ENCODE assay signal across 8 mouse cellular contexts in genomic region chrX:12251853-12252679, GRCm38 (mm10).
A peak's percentile ranks its signal among the peaks of the same experiment; 100 is the strongest.
DNase-seq lines count a peak whose midpoint lies in the region; ATAC-seq lines count a peak whose summit lies in the region.

No protein-coding gene starts in this region.

- peak; percentile 70 for ATAC-seq in cerebellum, adult (ENCODE audit: insufficient number of reproducible peaks, low FRiP score, low TSS enrichment)
- peak; percentile 74 for ATAC-seq in forebrain, embryonic 13.5 days
- ATAC-seq in lung, embryonic 15.5 days (ENCODE audit: borderline replicate concordance, extremely low read depth, low FRiP score, low TSS enrichment): peak; percentile 77
- peak; percentile 90 for ATAC-seq in neutrophil, adult 5-6 weeks (ENCODE audit: extremely low read depth, insufficient number of reproducible peaks, low FRiP score, poor library complexity, severe bottlenecking)

- intact Hi-C loops in heart, postnatal 10 days (cut with DNase I): loop anchor here (1.0 to 10.0 kb wide), 4 partner anchors 92 to 620 kb away; partner anchors contain the start of gene Bcor

- H3K27me3 ChIP-seq in forebrain, embryonic 13.5 days: no peaks in the 10 kb centered on the region
- no peaks in the 10 kb centered on the region for H3K27me3 ChIP-seq in lung, embryonic 15.5 days

- no peaks in the 10 kb centered on the region for H3K9me3 ChIP-seq in forebrain, embryonic 13.5 days (replicated peaks)
- no peaks in the 10 kb centered on the region for H3K9me3 ChIP-seq in lung, embryonic 15.5 days

- peak overlapping the region; percentile 25 for H3K4me3 ChIP-seq in forebrain, embryonic 13.5 days
- peak overlapping the region; percentile 37 for H3K4me3 ChIP-seq in lung, embryonic 15.5 days

- peak; percentile 72 for DNase-seq in MEL-GATA-1-ER (ENCODE audit: extremely low read depth, low read depth)
- DNase-seq in heart, postnatal 10 days: peak; percentile 74 to 79
- peak; percentile 60 to 78 for DNase-seq in kidney, postnatal 36 days
- peak; percentile 65 to 72 for DNase-seq in thymus, postnatal 36 days

- no peaks in the 10 kb centered on the region for H3K36me3 ChIP-seq in forebrain, embryonic 13.5 days (ENCODE audit: poor library complexity, severe bottlenecking)
- no peaks in the 10 kb centered on the region for H3K36me3 ChIP-seq in lung, embryonic 15.5 days

- peak overlapping the region; percentile 55 for H3K4me2 ChIP-seq in forebrain, embryonic 13.5 days
- H3K4me2 ChIP-seq in lung, embryonic 15.5 days: peak overlapping the region; percentile 59

- no peak overlapping the region for H3K9ac ChIP-seq in forebrain, embryonic 13.5 days
- 0 out of 2 replicates have a peak overlapping the region, but pooled peaks have one; percentile 10 for H3K9ac ChIP-seq in lung, embryonic 15.5 days

- 11% methylated on average over 32 of the region's 32 CpGs for WGBS in forebrain, embryonic 13.5 days
- WGBS in lung, embryonic 15.5 days: 10% methylated on average over 32 of the region's 32 CpGs

- peaks cover 3% of the 10 kb centered on the region; the same call in 1 of the 2 replicates for H3K4me1 ChIP-seq in forebrain, embryonic 13.5 days
- peaks cover 5% of the 10 kb centered on the region; the same call in 1 of the 2 replicates for H3K4me1 ChIP-seq in lung, embryonic 15.5 days

- peak overlapping the region; percentile 35; the same call in 1 of the 2 replicates for H3K27ac ChIP-seq in forebrain, embryonic 13.5 days
- peak overlapping the region; percentile 24; the same call in 1 of the 2 replicates for H3K27ac ChIP-seq in lung, embryonic 15.5 days

Comparison
In these comparisons a context has a peak if more than half of its experiments do, and no peak if none do; other contexts are left out.
1. Peak in every context shown above with its lines: DNase-seq, ATAC-seq, H3K4me3 ChIP-seq and H3K27ac ChIP-seq.